Mouse (Mus musculus) midbrain, embryonic 12.5 days (tissue): ENCODE data around the gene Cox5b. TPM values are rescaled to one million over a fixed set of nuclear protein-coding genes. Genes with fewer than 3 reads are reported as not detected.

ENCODE experiments used
- ATAC-seq: fragments of 200-750 bp; cut with Nextera tagmentation; 2 replicates; pipeline ENCODE4 v1.8.0; 2017; ENCODE audit warnings: low read depth, moderate TSS enrichment, moderate library complexity; ENCODE audit not compliant: low FRiP score
- H3K27ac ChIP-seq: fragments of 300-500 bp; sonication (generic); replicated peaks from 2 replicates; pipeline ENCODE4 v1.5.1; 2016; ENCODE audit warnings: mild to moderate bottlenecking
- H3K27me3 ChIP-seq: fragments of 300-500 bp; sonication (generic); 2 replicates; pipeline ENCODE4 v1.6.1; 2016; ENCODE audit warnings: mild to moderate bottlenecking
- H3K36me3 ChIP-seq: fragments of 300-500 bp; sonication (generic); 2 replicates; pipeline ENCODE4 v1.6.1; 2016
- H3K4me1 ChIP-seq: fragments of 300-500 bp; sonication (generic); 2 replicates; pipeline ENCODE4 v1.6.1; 2016
- H3K4me2 ChIP-seq: fragments of 300-500 bp; sonication (generic); replicated peaks from 2 replicates; pipeline ENCODE4 v1.6.1; 2016; ENCODE audit warnings: mild to moderate bottlenecking, moderate library complexity
- H3K4me3 ChIP-seq: fragments of 300-500 bp; sonication (generic); 2 replicates; pipeline ENCODE4 v1.5.1; 2016; ENCODE audit warnings: mild to moderate bottlenecking
- H3K9ac ChIP-seq: fragments of 300-500 bp; sonication (generic); replicated peaks from 2 replicates; pipeline ENCODE4 v1.6.1; 2016; ENCODE audit warnings: mild to moderate bottlenecking, moderate library complexity
- H3K9me3 ChIP-seq: fragments of 300-500 bp; sonication (generic); 2 replicates; pipeline ENCODE4 v1.6.1; 2016; ENCODE audit warnings: mild to moderate bottlenecking
- WGBS: fragments of 180-500 bp; shearing (Covaris S2); methylation state at CpG from one replicate; pipeline ENCODE4 v1.1.7; 2016; 5-methylcytosine and 5-hydroxymethylcytosine counted together
- microRNA-seq: library from miRNA; unstranded; fragments of <30 nt; microRNA quantifications from one replicate; pipeline ENCODE4, GENCODE M21; 2017
- polyA plus RNA-seq: library from polyadenylated mRNA; unstranded; fragments of >200 nt; fragmentation: Nextera tagmentation; extraction: Ambion mirVana; gene quantifications from 2 replicates; pipeline ENCODE4 v1.2.1, GENCODE M21; 2016

The Cox5b gene
- polyA plus RNA-seq, 1 experiment from 2014 or later: 466 TPM

DNA sequence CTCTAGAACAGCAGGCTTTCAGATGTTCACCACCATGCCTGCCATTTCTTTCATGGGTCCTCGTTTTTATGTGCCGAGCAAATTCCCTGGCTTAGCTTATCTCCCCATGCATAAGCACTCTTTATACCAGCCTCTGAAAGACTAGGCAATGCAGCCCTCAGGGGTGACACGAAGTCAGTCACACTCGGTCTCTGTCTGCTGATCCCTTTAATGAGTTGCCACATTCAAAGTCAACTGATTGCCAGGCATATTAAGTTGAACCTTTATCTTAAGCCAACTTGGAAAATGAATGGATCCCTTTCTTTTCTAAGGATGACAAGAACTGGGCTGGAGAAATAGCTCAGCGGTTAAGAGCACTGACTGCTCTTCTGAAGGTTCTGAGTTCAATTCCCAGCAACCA, 48.0 kb downstream of the Cox5b start:
- no peaks in the 10 kb centered on the region for H3K9me3 ChIP-seq
- H3K27ac ChIP-seq: no peak overlapping the region
- H3K4me3 ChIP-seq: no peak overlapping the region
- H3K4me2 ChIP-seq: no peak overlapping the region
- 0 out of 2 replicates have a peak, but pooled peaks cover 5% of the 10 kb centered on the region for H3K27me3 ChIP-seq
- 75% methylated on average over 5 of the region's 5 CpGs for WGBS
- ATAC-seq: no peak
- no peaks in the 10 kb centered on the region for H3K36me3 ChIP-seq
- H3K4me1 ChIP-seq: peaks cover 5% of the 10 kb centered on the region
- no peak overlapping the region for H3K9ac ChIP-seq

DNA sequence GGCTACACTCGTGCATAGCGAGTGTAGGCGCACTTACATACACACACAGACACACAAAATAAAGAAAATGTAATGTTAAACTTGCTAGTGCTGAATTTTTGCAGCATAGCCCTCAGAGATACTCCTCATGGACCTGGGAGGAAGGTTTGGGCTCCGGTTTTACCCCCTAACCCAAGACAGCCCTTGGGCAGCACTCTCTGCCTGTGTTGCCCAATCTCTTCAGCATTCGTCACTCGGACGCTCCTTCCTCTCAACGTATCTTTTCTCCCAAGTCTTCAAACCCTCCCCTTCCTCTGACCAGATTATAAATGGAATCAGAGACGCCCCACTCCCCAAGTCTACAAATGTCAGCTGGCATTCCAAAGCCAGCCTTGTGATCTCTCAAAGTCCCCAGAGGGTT, 51.8 kb downstream of the Cox5b start:
- no peak overlapping the region for H3K4me3 ChIP-seq
- ATAC-seq: no peak
- H3K4me2 ChIP-seq: no peak overlapping the region
- H3K27me3 ChIP-seq: 0 out of 2 replicates have a peak, but pooled peaks cover 5% of the 10 kb centered on the region
- no peaks in the 10 kb centered on the region for H3K9me3 ChIP-seq
- H3K36me3 ChIP-seq: no peaks in the 10 kb centered on the region
- H3K4me1 ChIP-seq: peaks cover 9% of the 10 kb centered on the region
- H3K27ac ChIP-seq: no peak overlapping the region
- WGBS: 84% methylated on average over 9 of the region's 9 CpGs
- no peak overlapping the region for H3K9ac ChIP-seq

Small RNAs within 50 kb of the gene (microRNA-seq; reads per million reads assigned to microRNA genes)
- not detected for gene Gm24133

Other genes with a start within 250 kb of the Cox5b start
- gene Lman2l, start 246.2 kb upstream of the Cox5b start, polyA plus RNA-seq: 73.8 and 74.5 TPM in 2 replicates
- 10.2 and 10.5 TPM in 2 replicates for gene Cnnm4, start 219.8 kb upstream of the Cox5b start, polyA plus RNA-seq
- gene Cnnm3, start 179.6 kb upstream of the Cox5b start, polyA plus RNA-seq: 3.8 and 4.6 TPM in 2 replicates
- gene Ankrd23, start 154.6 kb upstream of the Cox5b start, polyA plus RNA-seq: 19.8 and 21.1 TPM in 2 replicates
- 0.55 TPM in 1 of 2 replicates, not detected in the other for gene Gm42417, start 152.0 kb upstream of the Cox5b start, polyA plus RNA-seq
- 19.6 and 19.8 TPM in 2 replicates for gene Ankrd39, start 144.0 kb upstream of the Cox5b start, polyA plus RNA-seq
- gene Sema4c, start 133.1 kb upstream of the Cox5b start, polyA plus RNA-seq: 35.2 and 37.6 TPM in 2 replicates
- not detected in 2 replicates for gene Fam178b, start 8.3 kb upstream of the Cox5b start, polyA plus RNA-seq
- gene 4933424G06Rik, start 18.7 kb downstream of the Cox5b start, polyA plus RNA-seq: 0.27 TPM in 2 replicates
- gene Actr1b, start 23.0 kb downstream of the Cox5b start, polyA plus RNA-seq: 109 and 118 TPM in 2 replicates
- gene Zap70, start 70.3 kb downstream of the Cox5b start, polyA plus RNA-seq: 0.24 and 0.26 TPM in 2 replicates